Mouse (Mus musculus) brain, embryonic 14.5 days (tissue): ENCODE data around the gene Kiz.

ENCODE experiments used
- CTCF ChIP-seq: fragments of 200-500 bp; IDR thresholded peaks from 2 replicates; pipeline ENCODE4 v1.5.1; 2012; ENCODE audit warnings: inconsistent platforms, mild to moderate bottlenecking, moderate library complexity, borderline replicate concordance; ENCODE audit not compliant: insufficient read depth, insufficient read length; ENCODE audit errors: extremely low read depth
- POLR2A ChIP-seq: fragments of 200-500 bp; IDR thresholded peaks from 2 replicates; pipeline ENCODE4 v1.6.1; 2012; ENCODE audit warnings: mild to moderate bottlenecking, inconsistent platforms, borderline replicate concordance; ENCODE audit not compliant: poor library complexity, insufficient read depth, insufficient read length, severe bottlenecking; ENCODE audit errors: extremely low read depth

DNA sequence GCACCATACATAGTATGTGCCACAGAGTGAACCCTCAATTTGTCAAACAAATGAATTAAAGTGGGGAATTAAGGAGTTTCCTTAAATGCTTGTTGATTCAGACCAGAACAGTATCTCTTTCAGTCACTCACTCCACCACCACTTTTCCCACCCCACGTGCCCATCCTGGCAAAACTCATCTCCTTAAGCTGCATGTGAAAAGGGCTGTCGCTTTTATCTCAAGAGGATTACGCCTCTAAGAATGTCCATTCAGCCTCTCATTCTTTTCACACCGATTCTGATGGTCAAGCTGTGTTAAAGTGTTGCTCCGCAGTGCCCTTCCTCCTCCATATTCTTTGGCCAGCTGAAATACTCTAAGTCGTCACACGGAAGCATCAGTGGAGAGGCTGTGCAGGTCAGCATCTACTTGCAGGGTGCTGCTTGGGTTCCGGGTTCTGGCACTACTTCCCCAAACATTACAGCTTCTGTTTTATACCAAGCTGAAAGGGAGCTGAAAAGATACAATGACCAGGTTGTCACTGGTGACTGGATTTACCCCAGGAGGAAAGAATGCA lies 92.6 kb downstream of the Kiz start:
- TF ChIP-seq CTCF (no peak), POLR2A (no peak)
